Mouse (Mus musculus) left cerebral cortex, postnatal 10 days (tissue): Measurements from ENCODE around the gene Btbd35f19. TPM values are rescaled to one million over a fixed set of nuclear protein-coding genes. Genes with fewer than 3 reads are reported as not detected.
"Not testable (repeated sequence)": the region's sequence is repeated elsewhere in the genome, so short reads cannot be mapped to it uniquely, and the experiment has no call there.

Source experiments
- DNase-seq, 2 experiments: peaks; one replicate each; pipeline ENCODE4 v3.0.0; 2021 to 2022; ENCODE audit warnings: low spot score in 2 of 2, mixed read lengths in 1 of 2; ENCODE audit errors: extremely low spot score in 1 of 2
- intact Hi-C: fragments of 180-260 bp; cut with DNase I; formaldehyde crosslinking; loops from one replicate; pipeline ENCODE4 v1.15.1; 2025
- total RNA-seq, 2 experiments: library from RNA; stranded (reverse); gene quantifications; 2 replicates each; pipeline ENCODE4 v1.2.3; 2021

Gene Btbd35f19
- not detected for total RNA-seq

DNA sequence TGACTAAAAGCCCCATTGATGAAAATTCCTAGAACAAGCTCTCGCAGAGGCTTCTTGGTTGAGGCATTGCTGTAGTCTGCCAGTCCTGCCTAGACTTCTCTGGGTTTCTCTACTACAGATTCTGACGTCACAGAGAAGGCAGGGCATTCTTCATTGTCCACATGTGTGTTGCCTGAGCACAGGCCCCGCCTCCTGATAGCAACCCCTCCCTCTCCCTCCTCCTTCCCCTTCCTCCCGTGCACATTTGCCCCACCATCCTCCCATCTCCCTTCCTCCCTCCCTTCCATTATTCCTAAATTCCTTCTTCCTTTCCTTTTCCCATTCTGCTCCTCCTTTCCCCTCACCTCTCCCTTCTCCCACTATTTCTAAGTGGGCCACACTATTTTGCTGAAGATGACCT lies at the start of gene Btbd35f19:
TSS of gene Btbd35f19 (minus strand) at position 101 of the 400 bp plus-strand sequence.
- intact Hi-C loops, DNase-seq: not testable (repeated sequence)

DNA sequence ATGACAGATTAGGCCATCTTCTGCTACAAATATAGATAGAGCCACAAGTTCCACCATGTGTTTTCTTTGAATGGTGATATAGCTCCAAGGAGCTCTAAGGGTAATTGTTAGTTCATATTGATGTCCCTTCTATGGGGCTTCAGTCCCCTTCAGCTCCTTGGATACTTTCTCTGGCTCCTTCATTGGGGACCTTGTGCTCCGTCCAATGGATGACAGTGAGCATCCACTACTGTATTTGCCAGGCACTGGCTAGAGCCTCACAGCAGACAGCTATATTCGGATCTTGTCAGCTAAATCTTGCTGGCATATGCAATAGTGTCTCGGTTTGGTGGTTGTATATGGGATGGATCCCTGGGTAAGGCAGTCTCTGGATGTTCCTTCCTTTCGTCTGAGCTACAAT lies 41.8 kb downstream of the Btbd35f19 start:
- DNase-seq, intact Hi-C loops: not testable (repeated sequence)

DNA sequence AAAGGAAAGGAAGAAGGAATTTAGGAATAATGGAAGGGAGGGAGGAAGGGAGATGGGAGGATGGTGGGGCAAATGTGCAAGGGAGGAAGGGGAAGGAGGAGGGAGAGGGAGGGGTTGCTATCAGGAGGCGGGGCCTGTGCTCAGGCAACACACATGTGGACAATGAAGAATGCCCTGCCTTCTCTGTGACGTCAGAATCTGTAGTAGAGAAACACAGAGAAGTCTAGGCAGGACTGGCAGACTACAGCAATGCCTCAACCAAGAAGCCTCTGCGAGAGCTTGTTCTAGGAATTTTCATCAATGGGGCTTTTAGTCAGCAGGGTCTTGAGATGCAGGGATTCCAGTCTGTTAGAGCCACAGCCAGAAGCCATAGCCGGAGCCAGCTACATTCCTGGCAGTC lies 47.6 kb downstream of the Btbd35f19 start, which contains the start of gene Btbd35f26:
TSS of gene Btbd35f26 (plus strand) at position 301 of the 400 bp plus-strand sequence.
- intact Hi-C loops, DNase-seq: not testable (repeated sequence)

Other genes with a start within 250 kb of the Btbd35f19 start
- gene Spin2f, start 130.0 kb downstream of the Btbd35f19 start, total RNA-seq, result not detected
- not detected for gene Btbd35f26, start 47.5 kb downstream of the Btbd35f19 start, total RNA-seq
- gene Gm21883, start 190.4 kb upstream of the Btbd35f19 start, total RNA-seq, result not detected
- gene Spin2e, start 235.0 kb upstream of the Btbd35f19 start, total RNA-seq, result not detected